Mouse (Mus musculus): Measurements from ENCODE around the gene Pi16. TPM values are rescaled to one million over a fixed set of nuclear protein-coding genes. Genes with fewer than 3 reads are reported as not detected.

Pi16 gene
- polyA plus RNA-seq, 1 experiment from 2014 or later = 2.3 TPM

- Histone ChIP-seq H3K4me1 (replicated peaks; ENCODE audit: control insufficient read depth, insufficient read depth, low read length) (no peaks in the 10 kb centered on the region), H3K27me3 (ENCODE audit: control insufficient read depth, insufficient read depth, low read depth, low read length) (no peaks in the 10 kb centered on the region), H3K36me3 (ENCODE audit: control insufficient read depth, insufficient read depth, low read length) (no peaks in the 10 kb centered on the region), H3K4me3 (ENCODE audit: low read length) (no peak overlapping the region), H3K27ac (ENCODE audit: low read length) (no peak overlapping the region), H3K4me2 (ENCODE audit: low read depth, low read length) (no peak overlapping the region), H3K9me3 (ENCODE audit: control insufficient read depth, low read length) (peaks cover 5% of the 10 kb centered on the region; the same call in 1 of the 2 replicates), H3K9ac (ENCODE audit: low read length) (no peak overlapping the region)
- no peak for ATAC-seq (ENCODE audit: low read depth)
- 84% methylated on average over 2 of the region's 2 CpGs for WGBS
These were observed 5.4 kb upstream of the Pi16 start for GRCm38 (mm10) chr17:29312082-29312481.

- ATAC-seq (ENCODE audit: low read depth) = no peak
- Histone ChIP-seq H3K4me2 (ENCODE audit: low read depth, low read length) (no peak overlapping the region), H3K4me3 (ENCODE audit: low read length) (no peak overlapping the region), H3K36me3 (ENCODE audit: control insufficient read depth, insufficient read depth, low read length) (no peaks in the 10 kb centered on the region), H3K9me3 (ENCODE audit: control insufficient read depth, low read length) (peaks cover 5% of the 10 kb centered on the region; the same call in 1 of the 2 replicates), H3K4me1 (replicated peaks; ENCODE audit: control insufficient read depth, insufficient read depth, low read length) (no peaks in the 10 kb centered on the region), H3K27ac (ENCODE audit: low read length) (no peak overlapping the region), H3K9ac (ENCODE audit: low read length) (no peak overlapping the region), H3K27me3 (ENCODE audit: control insufficient read depth, insufficient read depth, low read depth, low read length) (no peaks in the 10 kb centered on the region)
These were observed 4.2 kb upstream of the Pi16 start for GRCm38 (mm10) chr17:29313300-29313699.

- no peak overlapping the region for H3K4me3 ChIP-seq (ENCODE audit: low read length)
- H3K4me1 ChIP-seq (replicated peaks; ENCODE audit: control insufficient read depth, insufficient read depth, low read length) = no peaks in the 10 kb centered on the region
- 42% methylated on average over 9 of the region's 9 CpGs for WGBS
- peaks cover 5% of the 10 kb centered on the region; the same call in 1 of the 2 replicates for H3K9me3 ChIP-seq (ENCODE audit: control insufficient read depth, low read length)
- no peak overlapping the region for H3K4me2 ChIP-seq (ENCODE audit: low read depth, low read length)
- H3K36me3 ChIP-seq (ENCODE audit: control insufficient read depth, insufficient read depth, low read length) = no peaks in the 10 kb centered on the region
- no peak for ATAC-seq (ENCODE audit: low read depth)
- H3K27me3 ChIP-seq (ENCODE audit: control insufficient read depth, insufficient read depth, low read depth, low read length) = no peaks in the 10 kb centered on the region
- no peak overlapping the region for H3K9ac ChIP-seq (ENCODE audit: low read length)
- peak overlapping the region; percentile 42; the same call in 1 of the 2 replicates for H3K27ac ChIP-seq (ENCODE audit: low read length)
These were observed 1.6 kb upstream of the Pi16 start for GRCm38 (mm10) chr17:29315672-29316465.

GRCm38 (mm10) chr17:29316891-29317290 is 589 bp upstream of the Pi16 start:
- H3K27me3 ChIP-seq (ENCODE audit: control insufficient read depth, insufficient read depth, low read depth, low read length) = peaks cover 6% of the 10 kb centered on the region; the same call in 1 of the 2 replicates
- H3K27ac ChIP-seq (ENCODE audit: low read length) = no peak overlapping the region
- no peak for ATAC-seq (ENCODE audit: low read depth)
- H3K4me2 ChIP-seq (ENCODE audit: low read depth, low read length) = no peak overlapping the region
- no peaks in the 10 kb centered on the region for H3K36me3 ChIP-seq (ENCODE audit: control insufficient read depth, insufficient read depth, low read length)
- H3K9ac ChIP-seq (ENCODE audit: low read length) = no peak overlapping the region
- no peak overlapping the region for H3K4me3 ChIP-seq (ENCODE audit: low read length)
- 62% methylated on average over 3 of the region's 3 CpGs for WGBS
- no peaks in the 10 kb centered on the region for H3K4me1 ChIP-seq (replicated peaks; ENCODE audit: control insufficient read depth, insufficient read depth, low read length)
- peaks cover 5% of the 10 kb centered on the region; the same call in 1 of the 2 replicates for H3K9me3 ChIP-seq (ENCODE audit: control insufficient read depth, low read length)

GRCm38 (mm10) chr17:29318731-29319250 is 1.3 kb downstream of the Pi16 start:
- H3K27me3 ChIP-seq (ENCODE audit: control insufficient read depth, insufficient read depth, low read depth, low read length) = peaks cover 14% of the 10 kb centered on the region; the same call in 1 of the 2 replicates
- no peak overlapping the region for H3K4me3 ChIP-seq (ENCODE audit: low read length)
- H3K9me3 ChIP-seq (ENCODE audit: control insufficient read depth, low read length) = no peaks in the 10 kb centered on the region
- 50% methylated on average over 6 of the region's 6 CpGs for WGBS
- H3K9ac ChIP-seq (ENCODE audit: low read length) = no peak overlapping the region
- no peak overlapping the region for H3K4me2 ChIP-seq (ENCODE audit: low read depth, low read length)
- H3K27ac ChIP-seq (ENCODE audit: low read length) = no peak overlapping the region
- 0 out of 2 replicates have a peak, but pooled peaks cover 2% of the 10 kb centered on the region for H3K4me1 ChIP-seq (replicated peaks; ENCODE audit: control insufficient read depth, insufficient read depth, low read length)
- ATAC-seq (ENCODE audit: low read depth) = no peak
- no peaks in the 10 kb centered on the region for H3K36me3 ChIP-seq (ENCODE audit: control insufficient read depth, insufficient read depth, low read length)

- no peak overlapping the region for H3K27ac ChIP-seq (ENCODE audit: low read length)
- no peak overlapping the region for H3K4me2 ChIP-seq (ENCODE audit: low read depth, low read length)
- 0 out of 2 replicates have a peak, but pooled peaks cover 2% of the 10 kb centered on the region for H3K4me1 ChIP-seq (replicated peaks; ENCODE audit: control insufficient read depth, insufficient read depth, low read length)
- no peaks in the 10 kb centered on the region for H3K36me3 ChIP-seq (ENCODE audit: control insufficient read depth, insufficient read depth, low read length)
- no peak for ATAC-seq (ENCODE audit: low read depth)
- WGBS = 84% methylated on average over 7 of the region's 7 CpGs
- peaks cover 14% of the 10 kb centered on the region; the same call in 1 of the 2 replicates for H3K27me3 ChIP-seq (ENCODE audit: control insufficient read depth, insufficient read depth, low read depth, low read length)
- H3K9ac ChIP-seq (ENCODE audit: low read length) = no peak overlapping the region
- no peaks in the 10 kb centered on the region for H3K9me3 ChIP-seq (ENCODE audit: control insufficient read depth, low read length)
- H3K4me3 ChIP-seq (ENCODE audit: low read length) = no peak overlapping the region
These were observed 2.0 kb downstream of the Pi16 start for GRCm38 (mm10) chr17:29319476-29319875.

- no peaks in the 10 kb centered on the region for H3K9me3 ChIP-seq (ENCODE audit: control insufficient read depth, low read length)
- H3K4me3 ChIP-seq (ENCODE audit: low read length) = no peak overlapping the region
- 0 out of 2 replicates have a peak, but pooled peaks cover 2% of the 10 kb centered on the region for H3K4me1 ChIP-seq (replicated peaks; ENCODE audit: control insufficient read depth, insufficient read depth, low read length)
- no peak overlapping the region for H3K9ac ChIP-seq (ENCODE audit: low read length)
- 47% methylated on average over 8 of the region's 8 CpGs for WGBS
- H3K4me2 ChIP-seq (ENCODE audit: low read depth, low read length) = no peak overlapping the region
- H3K36me3 ChIP-seq (ENCODE audit: control insufficient read depth, insufficient read depth, low read length) = no peaks in the 10 kb centered on the region
- H3K27me3 ChIP-seq (ENCODE audit: control insufficient read depth, insufficient read depth, low read depth, low read length) = peaks cover 14% of the 10 kb centered on the region; the same call in 1 of the 2 replicates
- no peak for ATAC-seq (ENCODE audit: low read depth)
- H3K27ac ChIP-seq (ENCODE audit: low read length) = no peak overlapping the region
These were observed 2.6 kb downstream of the Pi16 start for GRCm38 (mm10) chr17:29319881-29320639.

GRCm38 (mm10) chr17:29321765-29322602 is 4.5 kb downstream of the Pi16 start:
- H3K9me3 ChIP-seq (ENCODE audit: control insufficient read depth, low read length) = no peaks in the 10 kb centered on the region
- H3K36me3 ChIP-seq (ENCODE audit: control insufficient read depth, insufficient read depth, low read length) = no peaks in the 10 kb centered on the region
- peak; percentile 53; the same call in 1 of the 2 replicates for ATAC-seq (ENCODE audit: low read depth)
- peaks cover 14% of the 10 kb centered on the region; the same call in 1 of the 2 replicates for H3K27me3 ChIP-seq (ENCODE audit: control insufficient read depth, insufficient read depth, low read depth, low read length)
- H3K9ac ChIP-seq (ENCODE audit: low read length) = 0 out of 2 replicates have a peak overlapping the region, but pooled peaks have one; percentile 11
- H3K4me2 ChIP-seq (ENCODE audit: low read depth, low read length) = peak overlapping the region; percentile 45
- 20% methylated on average over 41 of the region's 41 CpGs for WGBS
- H3K4me3 ChIP-seq (ENCODE audit: low read length) = peak overlapping the region; percentile 8; the same call in 1 of the 2 replicates
- H3K4me1 ChIP-seq (replicated peaks; ENCODE audit: control insufficient read depth, insufficient read depth, low read length) = peaks cover 9% of the 10 kb centered on the region; the same call in 1 of the 2 replicates
- H3K27ac ChIP-seq (ENCODE audit: low read length) = no peak overlapping the region

All from lung, embryonic 16.5 days (tissue).